Mouse (Mus musculus) liver, postnatal 0 days (tissue): Measurements from ENCODE around the gene Ctc1.

Experiments used
- CTCF ChIP-seq: sonication (generic); IDR thresholded peaks from 2 replicates; pipeline ENCODE4 v1.5.1; 2016; ENCODE audit warnings: antibody characterized with exemption, low read depth
- EP300 ChIP-seq: IDR thresholded peaks from 2 replicates; pipeline ENCODE4 v1.6.1; 2016; ENCODE audit warnings: antibody characterized with exemption, low read depth, mild to moderate bottlenecking

GRCm38 (mm10) chr11:68968752-68969151, 47.0 kb upstream of the Ctc1 start:
- TF ChIP-seq CTCF (no peak), EP300 (no peak)
